Mouse (Mus musculus): ENCODE data around the gene Nfe2l3. TPM values are rescaled to one million over a fixed set of nuclear protein-coding genes. Genes with fewer than 3 reads are reported as not detected.

The Nfe2l3 gene
- total and polyA plus RNA-seq, 3 experiments: 0.18 to 0.76 TPM; not detected in 1

- DNase-seq: no peak
Observed at GRCm38 (mm10) chr6:51442191-51442835, 9.8 kb downstream of the Nfe2l3 start.

- DNase-seq: no peak
Observed at GRCm38 (mm10) chr6:51452927-51453503, 20.5 kb downstream of the Nfe2l3 start.

- no peak for DNase-seq
Observed at GRCm38 (mm10) chr6:51454949-51455348, 22.5 kb downstream of the Nfe2l3 start.

- DNase-seq: no peak
Observed at GRCm38 (mm10) chr6:51456198-51456597, 23.7 kb downstream of the Nfe2l3 start.

GRCm38 (mm10) chr6:51457283-51457682 is 24.8 kb downstream of the Nfe2l3 start:
- DNase-seq: no peak

- DNase-seq: no peak
Observed at GRCm38 (mm10) chr6:51457770-51458387, 25.4 kb downstream of the Nfe2l3 start.

- peak; percentile 81 for DNase-seq
Observed at GRCm38 (mm10) chr6:51458925-51459312, 26.4 kb downstream of the Nfe2l3 start.

- DNase-seq: peak; percentile 21
Observed at GRCm38 (mm10) chr6:51459313-51460020, 27.0 kb downstream of the Nfe2l3 start.

GRCm38 (mm10) chr6:51460021-51460360 is 27.5 kb downstream of the Nfe2l3 start:
- DNase-seq: no peak

- DNase-seq: no peak
Observed at GRCm38 (mm10) chr6:51460363-51460762, 27.9 kb downstream of the Nfe2l3 start.

GRCm38 (mm10) chr6:51467649-51468048 is 35.2 kb downstream of the Nfe2l3 start:
- no peak for DNase-seq

GRCm38 (mm10) chr6:51468891-51469561 is 36.6 kb downstream of the Nfe2l3 start:
- DNase-seq: peak; percentile 88

GRCm38 (mm10) chr6:51469715-51470310 is 37.3 kb downstream of the Nfe2l3 start, which contains the start of gene Hnrnpa2b1:
Gene Hnrnpa2b1, minus strand, starts transcription at chr6:51469894.
- peak; percentile 98 for DNase-seq

GRCm38 (mm10) chr6:51470311-51471178 is 38.1 kb downstream of the Nfe2l3 start, which contains the start of gene Cbx3:
Gene Cbx3, plus strand, starts transcription at chr6:51470360.
- peak; percentile 90 for DNase-seq

- no peak for DNase-seq
Observed at GRCm38 (mm10) chr6:51471179-51471505, 38.7 kb downstream of the Nfe2l3 start.

- no peak for DNase-seq
Observed at GRCm38 (mm10) chr6:51471782-51472181, 39.3 kb downstream of the Nfe2l3 start.

GRCm38 (mm10) chr6:51472213-51472612 is 39.7 kb downstream of the Nfe2l3 start:
- no peak for DNase-seq

GRCm38 (mm10) chr6:51479136-51479731 is 46.8 kb downstream of the Nfe2l3 start:
- DNase-seq: no peak

GRCm38 (mm10) chr6:51481548-51481947 is 49.1 kb downstream of the Nfe2l3 start:
- no peak for DNase-seq

- DNase-seq: no peak
Observed at GRCm38 (mm10) chr6:51483861-51484260, 51.4 kb downstream of the Nfe2l3 start.

Measured in adrenal gland, adult 2 months (tissue).